Mouse (Mus musculus): ENCODE results near the gene Lin7b. TPM values are rescaled to one million over a fixed set of nuclear protein-coding genes. Genes with fewer than 3 reads are reported as not detected.
A peak's percentile ranks its signal among the peaks of the same experiment; 100 is the strongest.
"Not testable (repeated sequence)": the region's sequence is repeated elsewhere in the genome, so short reads cannot be mapped to it uniquely, and the experiment has no call there.

Gene Lin7b
- polyA plus RNA-seq, 1 experiment from 2014 or later = 1.2 TPM

- H3K27me3 ChIP-seq (replicated peaks; ENCODE audit: low read depth, poor library complexity, severe bottlenecking) = peaks cover 61% of the 10 kb centered on the region
- 62% methylated on average over 11 of the region's 11 CpGs for whole genome bisulfite sequencing
- not testable (repeated sequence) for H3K27ac ChIP-seq (replicated peaks); H3K4me3 ChIP-seq; DNase-seq (ENCODE audit: low spot score); H3K36me3 ChIP-seq (replicated peaks); H3K9me3 ChIP-seq
- H3K4me1 ChIP-seq = peaks cover 17% of the 10 kb centered on the region
These were observed 11.3 kb downstream of the Lin7b start for GRCm38 (mm10) chr7:45359081-45359480.

DNA sequence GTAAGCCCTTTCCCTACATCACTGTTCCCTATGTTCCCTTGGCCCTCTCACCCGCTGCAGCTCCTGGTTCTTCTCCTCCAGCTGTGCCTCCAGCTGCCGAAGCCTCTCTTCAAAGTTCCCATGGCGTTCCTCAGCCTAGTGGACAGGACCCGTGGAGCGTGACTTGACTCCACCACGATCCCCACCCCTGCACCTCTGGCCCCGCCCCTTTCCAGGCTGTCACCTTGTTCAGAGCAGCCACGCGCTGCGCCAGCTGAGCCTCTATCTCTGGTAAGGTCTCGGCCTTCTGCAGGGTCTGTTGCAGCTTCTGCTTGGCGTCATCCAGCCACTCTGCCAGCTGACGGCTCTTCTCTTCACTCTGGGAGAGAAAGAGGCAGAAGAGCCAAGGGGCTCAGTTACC lies 14.3 kb downstream of the Lin7b start:
- Histone ChIP-seq H3K27me3 (replicated peaks; ENCODE audit: low read depth, poor library complexity, severe bottlenecking) (peaks cover 46% of the 10 kb centered on the region), H3K4me3 (0 out of 2 replicates have a peak overlapping the region, but pooled peaks have one; percentile 4), H3K36me3 (replicated peaks) (no peaks in the 10 kb centered on the region), H3K9me3 (no peaks in the 10 kb centered on the region), H3K27ac (replicated peaks) (no peak overlapping the region), H3K4me1 (no peaks in the 10 kb centered on the region)
- no peak for DNase-seq (ENCODE audit: low spot score)
- 63% methylated on average over 13 of the region's 13 CpGs for WGBS

GRCm38 (mm10) chr7:45355318-45356020 lies 14.9 kb downstream of the Lin7b start:
- peaks cover 40% of the 10 kb centered on the region for H3K27me3 ChIP-seq (replicated peaks; ENCODE audit: low read depth, poor library complexity, severe bottlenecking)

GRCm38 (mm10) chr7:45353041-45353440 lies 17.3 kb downstream of the Lin7b start:
- WGBS = 18% methylated on average over 5 of the region's 5 CpGs

More at GRCm38 (mm10) chr7:45355318-45356020, 14.9 kb downstream of the Lin7b start:
- no peaks in the 10 kb centered on the region for H3K36me3 ChIP-seq (replicated peaks)
- no peaks in the 10 kb centered on the region for H3K4me1 ChIP-seq
- H3K9me3 ChIP-seq = no peaks in the 10 kb centered on the region
- no peak for DNase-seq (ENCODE audit: low spot score)
- H3K27ac ChIP-seq (replicated peaks) = no peak overlapping the region
- no peak overlapping the region for H3K4me3 ChIP-seq
- 73% methylated on average over 15 of the region's 15 CpGs for WGBS

DNA sequence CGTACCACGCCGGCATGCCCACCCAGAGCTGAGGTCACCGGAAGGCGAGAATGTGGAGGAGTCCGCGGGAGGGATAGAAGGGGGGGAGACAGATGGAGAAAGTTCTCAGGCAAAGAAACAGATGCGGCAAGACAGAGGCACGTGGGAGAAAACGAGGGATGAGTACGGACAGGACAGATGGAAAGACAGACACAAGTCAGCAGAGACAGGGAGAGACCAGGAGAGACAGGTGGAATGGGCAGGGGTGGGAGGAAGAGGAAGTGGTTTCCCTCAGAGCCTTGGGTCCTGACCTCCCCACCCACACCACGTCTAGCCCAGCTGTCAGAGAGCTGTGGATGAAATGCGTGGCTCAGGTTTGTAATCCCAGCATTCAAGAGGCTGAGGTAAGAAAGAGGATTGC lies 23.5 kb downstream of the Lin7b start:
- peaks cover 7% of the 10 kb centered on the region; the same call in 1 of the 2 replicates for H3K4me1 ChIP-seq
- H3K36me3 ChIP-seq (replicated peaks) = no peaks in the 10 kb centered on the region
- no peaks in the 10 kb centered on the region for H3K9me3 ChIP-seq
- H3K4me3 ChIP-seq = no peak overlapping the region
- H3K27me3 ChIP-seq (replicated peaks; ENCODE audit: low read depth, poor library complexity, severe bottlenecking) = peaks cover 24% of the 10 kb centered on the region
- DNase-seq (ENCODE audit: low spot score) = no peak
- 78% methylated on average over 13 of the region's 13 CpGs for WGBS
- H3K27ac ChIP-seq (replicated peaks) = no peak overlapping the region

More at GRCm38 (mm10) chr7:45353041-45353440, 17.3 kb downstream of the Lin7b start:
- peaks cover 41% of the 10 kb centered on the region for H3K27me3 ChIP-seq (replicated peaks; ENCODE audit: low read depth, poor library complexity, severe bottlenecking)
- no peaks in the 10 kb centered on the region for H3K36me3 ChIP-seq (replicated peaks)
- no peak for DNase-seq (ENCODE audit: low spot score)
- H3K4me3 ChIP-seq = no peak overlapping the region
- H3K27ac ChIP-seq (replicated peaks) = no peak overlapping the region
- H3K9me3 ChIP-seq = no peaks in the 10 kb centered on the region
- H3K4me1 ChIP-seq = no peaks in the 10 kb centered on the region

DNA sequence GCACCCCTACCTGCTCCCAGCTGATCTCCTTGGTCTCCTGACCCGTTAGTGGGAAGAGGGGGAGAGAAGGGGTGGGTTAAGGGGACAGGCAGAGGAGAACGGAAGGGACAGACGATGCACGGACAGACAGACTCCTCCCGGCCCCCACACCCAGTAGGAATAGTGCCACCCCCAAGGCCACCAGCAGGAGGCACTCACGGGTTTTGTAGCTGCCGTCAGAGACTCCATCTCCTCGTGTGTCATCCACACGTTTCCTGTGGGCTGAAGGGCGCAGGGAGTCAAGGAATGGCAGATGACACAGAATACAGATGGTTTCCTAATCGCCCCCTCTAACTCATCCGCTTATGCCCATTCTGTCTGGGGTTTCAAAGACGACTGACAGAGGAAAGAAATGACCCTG lies 26.8 kb downstream of the Lin7b start:
- DNase-seq (ENCODE audit: low spot score) = peak; percentile 38
- Histone ChIP-seq H3K4me1 (peaks cover 40% of the 10 kb centered on the region), H3K27me3 (replicated peaks; ENCODE audit: low read depth, poor library complexity, severe bottlenecking) (peaks cover 22% of the 10 kb centered on the region), H3K9me3 (no peaks in the 10 kb centered on the region), H3K4me3 (no peak overlapping the region), H3K27ac (replicated peaks) (no peak overlapping the region), H3K36me3 (replicated peaks) (no peaks in the 10 kb centered on the region)
- whole genome bisulfite sequencing = 31% methylated on average over 13 of the region's 13 CpGs

DNA sequence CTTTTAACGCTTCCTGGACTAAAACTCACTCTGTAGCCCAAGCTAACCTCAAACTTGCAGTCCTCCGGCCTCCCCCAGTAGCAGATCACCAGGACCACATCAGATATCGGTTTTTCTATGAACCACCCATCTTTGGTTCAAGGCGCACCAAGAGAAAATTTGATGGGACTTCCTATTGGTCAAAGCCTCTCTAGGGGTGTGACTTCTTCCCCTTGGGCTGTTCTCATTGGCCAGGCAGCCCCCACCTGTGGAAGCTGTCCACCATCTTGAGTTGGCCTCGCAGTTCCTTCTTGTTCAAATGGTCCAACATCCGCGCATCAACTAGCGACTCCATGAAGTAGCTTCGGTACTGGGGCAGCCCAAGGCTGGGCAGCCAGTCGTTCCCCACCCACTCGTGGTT lies 28.3 kb downstream of the Lin7b start:
- WGBS = 93% methylated on average over 11 of the region's 11 CpGs
- H3K4me1 ChIP-seq = peaks cover 54% of the 10 kb centered on the region
- no peaks in the 10 kb centered on the region for H3K9me3 ChIP-seq
- H3K27ac ChIP-seq (replicated peaks) = no peak overlapping the region
- H3K4me3 ChIP-seq = no peak overlapping the region
- peaks cover 32% of the 10 kb centered on the region for H3K27me3 ChIP-seq (replicated peaks; ENCODE audit: low read depth, poor library complexity, severe bottlenecking)
- no peak for DNase-seq (ENCODE audit: low spot score)
- H3K36me3 ChIP-seq (replicated peaks) = no peaks in the 10 kb centered on the region

DNA sequence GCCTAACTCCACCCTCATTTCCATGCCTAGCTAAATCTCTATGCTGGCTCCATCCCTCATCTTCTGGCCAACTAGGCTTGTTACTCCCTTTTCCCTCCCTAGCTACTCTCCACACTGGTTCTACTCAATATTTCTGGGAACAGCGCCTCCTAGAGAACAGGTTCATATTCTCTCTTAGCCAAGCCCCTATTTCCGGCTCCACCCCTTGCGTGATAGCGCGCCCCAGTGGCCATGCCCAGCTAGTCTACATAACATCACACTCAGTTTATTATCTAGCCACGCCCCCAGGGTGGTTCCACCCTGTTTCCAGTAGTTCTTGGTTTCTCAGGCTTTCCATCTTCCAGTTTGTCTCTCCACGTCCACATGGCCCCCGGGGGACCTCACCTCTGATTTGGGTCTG lies 29.1 kb downstream of the Lin7b start:
- 4% methylated on average over 8 of the region's 8 CpGs for WGBS

GRCm38 (mm10) chr7:45340669-45341068 lies 29.7 kb downstream of the Lin7b start:
- Histone ChIP-seq H3K27ac (replicated peaks) (peak overlapping the region; percentile 89), H3K36me3 (replicated peaks) (no peaks in the 10 kb centered on the region), H3K27me3 (replicated peaks; ENCODE audit: low read depth, poor library complexity, severe bottlenecking) (peaks cover 46% of the 10 kb centered on the region), H3K4me3 (peak overlapping the region; percentile 75), H3K9me3 (no peaks in the 10 kb centered on the region), H3K4me1 (peaks cover 54% of the 10 kb centered on the region)
- DNase-seq (ENCODE audit: low spot score) = peak; percentile 81
- 0% methylated on average over 11 of the region's 11 CpGs for WGBS

More for the DNA sequence above, 29.1 kb downstream of the Lin7b start:
- peaks cover 54% of the 10 kb centered on the region for H3K4me1 ChIP-seq
- 0 out of 2 replicates have a peak overlapping the region, but pooled peaks have one; percentile 11 for H3K27ac ChIP-seq (replicated peaks)
- DNase-seq (ENCODE audit: low spot score) = peak; percentile 81
- H3K9me3 ChIP-seq = no peaks in the 10 kb centered on the region
- H3K4me3 ChIP-seq = peak overlapping the region; percentile 75
- H3K27me3 ChIP-seq (replicated peaks; ENCODE audit: low read depth, poor library complexity, severe bottlenecking) = peaks cover 40% of the 10 kb centered on the region
- no peaks in the 10 kb centered on the region for H3K36me3 ChIP-seq (replicated peaks)

GRCm38 (mm10) chr7:45340066-45340442 lies 30.3 kb downstream of the Lin7b start:
- no peak for DNase-seq (ENCODE audit: low spot score)
- Histone ChIP-seq H3K27ac (replicated peaks) (peak overlapping the region; percentile 89), H3K27me3 (replicated peaks; ENCODE audit: low read depth, poor library complexity, severe bottlenecking) (peaks cover 51% of the 10 kb centered on the region), H3K36me3 (replicated peaks) (no peaks in the 10 kb centered on the region), H3K4me1 (peaks cover 60% of the 10 kb centered on the region), H3K4me3 (peak overlapping the region; percentile 75), H3K9me3 (no peaks in the 10 kb centered on the region)
- WGBS = under 1% methylated on average over 11 of the region's 11 CpGs

DNA sequence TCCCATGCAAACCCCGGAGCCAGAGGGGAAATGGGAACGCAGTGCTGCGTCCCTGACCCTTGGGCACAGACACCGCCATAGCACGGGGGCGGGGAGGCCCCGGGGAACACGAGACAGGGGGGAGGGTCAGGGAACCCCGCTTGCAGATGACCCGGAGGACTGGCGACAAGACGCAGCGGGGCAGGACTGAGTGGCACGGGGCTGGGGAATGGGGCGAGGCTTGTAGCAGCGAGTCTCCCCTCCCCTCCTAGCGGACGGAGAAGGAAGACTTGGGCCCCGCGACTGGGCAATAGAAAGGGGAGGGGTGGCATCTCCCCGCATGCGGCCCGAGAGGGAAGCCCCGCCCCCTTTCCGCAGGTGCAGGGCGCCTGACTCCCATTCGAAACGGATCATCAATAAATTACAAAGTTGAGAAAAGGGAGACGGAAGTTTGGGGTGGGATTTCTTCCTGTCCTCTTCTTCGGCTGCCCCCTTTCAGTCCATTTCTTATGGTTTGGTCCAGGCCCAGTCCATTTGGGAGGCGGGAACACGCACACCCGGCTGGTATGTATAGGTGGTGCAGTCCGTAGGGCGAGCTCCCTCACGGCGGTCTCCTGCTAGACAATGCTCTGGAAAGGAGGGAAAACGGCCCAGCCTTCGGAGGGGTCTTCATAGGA lies 30.8 kb downstream of the Lin7b start:
- Histone ChIP-seq H3K27ac (replicated peaks) (peak overlapping the region; percentile 89), H3K36me3 (replicated peaks) (no peaks in the 10 kb centered on the region), H3K9me3 (no peaks in the 10 kb centered on the region), H3K27me3 (replicated peaks; ENCODE audit: low read depth, poor library complexity, severe bottlenecking) (peaks cover 52% of the 10 kb centered on the region), H3K4me1 (peaks cover 65% of the 10 kb centered on the region), H3K4me3 (peak overlapping the region; percentile 75)
- DNase-seq (ENCODE audit: low spot score) = peak; percentile 88
- under 1% methylated on average over 39 of the region's 39 CpGs for WGBS

- Histone ChIP-seq H3K36me3 (replicated peaks) (no peaks in the 10 kb centered on the region), H3K27ac (replicated peaks) (peak overlapping the region; percentile 89), H3K27me3 (replicated peaks; ENCODE audit: low read depth, poor library complexity, severe bottlenecking) (peaks cover 56% of the 10 kb centered on the region), H3K4me1 (peaks cover 72% of the 10 kb centered on the region), H3K4me3 (peak overlapping the region; percentile 75), H3K9me3 (no peaks in the 10 kb centered on the region)
- 1% methylated on average over 14 of the region's 14 CpGs for WGBS
- peak; percentile 69 for DNase-seq (ENCODE audit: low spot score)
These were observed 32.0 kb downstream of the Lin7b start for GRCm38 (mm10) chr7:45338161-45338911.
